Mouse (Mus musculus) CH12.LX (cell line): Measurements from ENCODE around the gene Rab23. TPM values are rescaled to one million over a fixed set of nuclear protein-coding genes. Genes with fewer than 3 reads are reported as not detected.

ENCODE experiments used
- DNase-seq: peaks from one replicate; pipeline ENCODE4 v3.0.0-alpha.2; 2013; ENCODE audit errors: extremely low read depth
- H3K27ac ChIP-seq: 2 replicates; pipeline ENCODE4 v1.5.1; 2012; ENCODE audit warnings: low read depth, mild to moderate bottlenecking, control low read depth, moderate library complexity; ENCODE audit not compliant: insufficient read depth
- H3K27me3 ChIP-seq: replicated peaks from 2 replicates; pipeline ENCODE3; 2012; ENCODE audit warnings: inconsistent platforms
- H3K36me3 ChIP-seq, 2 experiments: replicated peaks in 1 of 2; 2 replicates each; pipeline versions ENCODE3 to v1.6.1; 2012; ENCODE audit warnings: inconsistent platforms in 1 of 2, low read length in 1 of 2, mild to moderate bottlenecking in 1 of 2, mixed read lengths in 1 of 2, moderate library complexity in 1 of 2; ENCODE audit not compliant: control insufficient read depth in 1 of 2, insufficient read depth in 1 of 2
- H3K4me1 ChIP-seq, 2 experiments: 2 replicates each; pipeline ENCODE4 v1.6.1; 2012; ENCODE audit warnings: inconsistent platforms in 1 of 2, moderate library complexity in 1 of 2; ENCODE audit not compliant: insufficient read depth in 2 of 2, control insufficient read depth in 1 of 2
- H3K4me2 ChIP-seq: 2 replicates; pipeline ENCODE4 v1.6.1; 2012; ENCODE audit warnings: low read depth, mild to moderate bottlenecking, control low read depth; ENCODE audit not compliant: poor library complexity, insufficient read depth, severe bottlenecking
- H3K4me3 ChIP-seq, 3 experiments: fragments of 150-350 bp in 1 of 3; sonication (generic) in 1 of 3; replicated peaks in 1 of 3; 2 replicates each; pipeline versions ENCODE3 to v1.5.1; 2011 to 2012; ENCODE audit warnings: low read depth in 2 of 3, low read length in 2 of 3, mild to moderate bottlenecking in 2 of 3, moderate library complexity in 2 of 3, control low read depth in 1 of 3, improper control_type of control experiment in 1 of 3, inconsistent platforms in 1 of 3, mixed read lengths in 1 of 3; ENCODE audit not compliant: poor library complexity in 1 of 3
- H3K79me2 ChIP-seq: replicated peaks from 2 replicates; pipeline ENCODE4 v1.6.1; 2012; ENCODE audit warnings: mild to moderate bottlenecking, moderate library complexity; ENCODE audit not compliant: control insufficient read depth, poor library complexity, insufficient read depth, severe bottlenecking; ENCODE audit errors: extremely low read depth
- H3K9ac ChIP-seq: 2 replicates; pipeline ENCODE4 v1.6.1; 2012; ENCODE audit warnings: low read depth, mild to moderate bottlenecking, control low read depth, moderate library complexity; ENCODE audit not compliant: insufficient read depth
- H3K9me3 ChIP-seq: replicated peaks from 2 replicates; pipeline ENCODE3; 2012; ENCODE audit warnings: low read length, inconsistent platforms, mixed read lengths
- BHLHE40 ChIP-seq: IDR thresholded peaks from 2 replicates; pipeline ENCODE4 v1.6.1; 2011; ENCODE audit warnings: mild to moderate bottlenecking, low read depth, low read length, improper control_type of control experiment
- CHD1 ChIP-seq: IDR thresholded peaks from 2 replicates; pipeline ENCODE4 v1.6.1; 2012; ENCODE audit warnings: low read depth, low read length, improper control_type of control experiment, inconsistent platforms
- ELF1 ChIP-seq: IDR thresholded peaks from 2 replicates; pipeline ENCODE4 v1.6.1; 2014; ENCODE audit warnings: low read depth, mild to moderate bottlenecking, inconsistent platforms, low read length, improper control_type of control experiment
- KAT2A ChIP-seq: IDR thresholded peaks from 2 replicates; pipeline ENCODE4 v1.6.1; 2012; ENCODE audit warnings: low read length, improper control_type of control experiment, inconsistent platforms; ENCODE audit not compliant: insufficient replicate concordance
- MAZ ChIP-seq: IDR thresholded peaks from 2 replicates; pipeline ENCODE4 v1.6.1; 2012; ENCODE audit warnings: low read depth, mild to moderate bottlenecking, inconsistent platforms, low read length, improper control_type of control experiment, moderate library complexity
- NELFE ChIP-seq: IDR thresholded peaks from 2 replicates; pipeline ENCODE4 v1.6.1; 2011; ENCODE audit warnings: low read depth, low read length, improper control_type of control experiment
- NRF1 ChIP-seq: IDR thresholded peaks from 2 replicates; pipeline ENCODE4 v1.6.1; 2014; ENCODE audit warnings: low read depth, mild to moderate bottlenecking, inconsistent platforms, low read length, improper control_type of control experiment, moderate library complexity
- PAX5 ChIP-seq: IDR thresholded peaks from 2 replicates; pipeline ENCODE4 v1.6.1; 2012; ENCODE audit warnings: low read length, inconsistent platforms, mixed read lengths
- POLR2A ChIP-seq: IDR thresholded peaks from 2 replicates; pipeline ENCODE4 v1.6.1; 2011; ENCODE audit warnings: low read depth, mild to moderate bottlenecking, improper control_type of control experiment, low read length
- RAD21 ChIP-seq: IDR thresholded peaks from 2 replicates; pipeline ENCODE4 v1.6.1; 2011; ENCODE audit warnings: low read depth, mild to moderate bottlenecking, low read length, improper control_type of control experiment, moderate library complexity
- UBTF ChIP-seq: IDR thresholded peaks from 2 replicates; pipeline ENCODE4 v1.6.1; 2012; ENCODE audit warnings: low read depth, mild to moderate bottlenecking, inconsistent platforms, low read length, improper control_type of control experiment, moderate library complexity
- USF2 ChIP-seq: conservative IDR thresholded peaks from 2 replicates; pipeline ENCODE4 v1.6.1; 2011; ENCODE audit warnings: low read depth, low read length, improper control_type of control experiment
- ZC3H11A ChIP-seq: IDR thresholded peaks from 2 replicates; pipeline ENCODE4 v1.6.1; 2012; ENCODE audit warnings: low read depth, mild to moderate bottlenecking, inconsistent platforms, low read length, improper control_type of control experiment
- dilution Hi-C: fragments of 300-500 bp; cut with MboI; formaldehyde crosslinking; loops from 2 replicates; pipeline ENCODE4 v1.14.3; 2020; ENCODE audit warnings: low sequenced_read_pairs; ENCODE audit not compliant: extremely low pct_unique_long_range_greater_than_20kb, extremely low pct_ligation_motif_present
- in situ Hi-C: fragments of 300-500 bp; cut with MboI; formaldehyde crosslinking; loops from 3 replicates; pipeline ENCODE4 v1.14.3; 2019; ENCODE audit warnings: low sequenced_read_pairs, low pct_ligation_motif_present, low pct_unique_long_range_greater_than_20kb, mixed read lengths
- polyA plus RNA-seq: library from polyadenylated mRNA; unstranded; fragments of >175 nt; gene quantifications from 2 replicates; pipeline ENCODE4 v1.2.1, GENCODE M21; 2012; ENCODE audit warnings: low read depth; ENCODE audit not compliant: insufficient read length
- total RNA-seq, 2 experiments: library from RNA; depleted of rRNA; stranded (reverse); fragments of 300-350 nt in 1 of 2; fragments of >200 nt in 1 of 2; gene quantifications; 2 replicates each; pipeline ENCODE4 v1.2.3; 2012 to 2014

Gene Rab23
- total and polyA plus RNA-seq, 3 experiments: 5.8 to 17.6 (median 6.7) TPM

- dilution Hi-C loops (no loop called here), in situ Hi-C loops (no loop called here)
- Histone ChIP-seq H3K27ac (no peak overlapping the region), H3K9ac (no peak overlapping the region; the same call in 1 of the 2 replicates), H3K4me1 (peaks cover 6 to 36% of the 10 kb centered on the region in 2 experiments), H3K36me3 (peaks cover 3 to 46% of the 10 kb centered on the region in 2 experiments), H3K27me3 (no peaks in the 10 kb centered on the region), H3K9me3 (no peaks in the 10 kb centered on the region), H3K79me2 (peaks cover 44% of the 10 kb centered on the region), H3K4me2 (no peak overlapping the region), H3K4me3 (peak overlapping the region in 1 of 3 experiments; percentile 70)
- TF ChIP-seq RAD21: no peak
- TF ChIP-seq KAT2A: no peak
- no peak for TF ChIP-seq USF2
- no peak for TF ChIP-seq ZC3H11A
- TF ChIP-seq POLR2A: no peak
- no peak for TF ChIP-seq UBTF
- TF ChIP-seq MAZ: no peak
- no peak for TF ChIP-seq NELFE
- TF ChIP-seq PAX5: no peak
- no peak for TF ChIP-seq BHLHE40
- DNase-seq: no peak
Measured at GRCm38 (mm10) chr1:33754965-33755735, 35.5 kb downstream of the Rab23 start.

- Histone ChIP-seq H3K4me3 (peak overlapping the region; percentile 70 to 92 (median 89)), H3K9ac (peak overlapping the region; percentile 82), H3K79me2 (peaks cover 44% of the 10 kb centered on the region), H3K27me3 (no peaks in the 10 kb centered on the region), H3K4me1 (peaks cover 6 to 36% of the 10 kb centered on the region in 2 experiments), H3K36me3 (peaks cover 3 to 45% of the 10 kb centered on the region in 2 experiments), H3K4me2 (peak overlapping the region; percentile 94), H3K9me3 (no peaks in the 10 kb centered on the region), H3K27ac (peak overlapping the region; percentile 0; the same call in 1 of the 2 replicates)
- dilution Hi-C loops: no loop called here
- DNase-seq: peak; percentile 71
- TF ChIP-seq NRF1: peak; percentile 62
- peak; percentile 16; the same call in 1 of the 2 replicates for TF ChIP-seq ELF1
- no peak for TF ChIP-seq CHD1
- in situ Hi-C loops: no loop called here
Measured at GRCm38 (mm10) chr1:33755799-33756198, 36.1 kb downstream of the Rab23 start.
